Mouse (Mus musculus) liver, postnatal 0 days (tissue): ENCODE data around the gene Kif22.

Experiments
- CTCF ChIP-seq: sonication (generic); IDR thresholded peaks from 2 replicates; pipeline ENCODE4 v1.5.1; 2016; ENCODE audit warnings: antibody characterized with exemption, low read depth
- EP300 ChIP-seq: IDR thresholded peaks from 2 replicates; pipeline ENCODE4 v1.6.1; 2016; ENCODE audit warnings: antibody characterized with exemption, low read depth, mild to moderate bottlenecking

DNA sequence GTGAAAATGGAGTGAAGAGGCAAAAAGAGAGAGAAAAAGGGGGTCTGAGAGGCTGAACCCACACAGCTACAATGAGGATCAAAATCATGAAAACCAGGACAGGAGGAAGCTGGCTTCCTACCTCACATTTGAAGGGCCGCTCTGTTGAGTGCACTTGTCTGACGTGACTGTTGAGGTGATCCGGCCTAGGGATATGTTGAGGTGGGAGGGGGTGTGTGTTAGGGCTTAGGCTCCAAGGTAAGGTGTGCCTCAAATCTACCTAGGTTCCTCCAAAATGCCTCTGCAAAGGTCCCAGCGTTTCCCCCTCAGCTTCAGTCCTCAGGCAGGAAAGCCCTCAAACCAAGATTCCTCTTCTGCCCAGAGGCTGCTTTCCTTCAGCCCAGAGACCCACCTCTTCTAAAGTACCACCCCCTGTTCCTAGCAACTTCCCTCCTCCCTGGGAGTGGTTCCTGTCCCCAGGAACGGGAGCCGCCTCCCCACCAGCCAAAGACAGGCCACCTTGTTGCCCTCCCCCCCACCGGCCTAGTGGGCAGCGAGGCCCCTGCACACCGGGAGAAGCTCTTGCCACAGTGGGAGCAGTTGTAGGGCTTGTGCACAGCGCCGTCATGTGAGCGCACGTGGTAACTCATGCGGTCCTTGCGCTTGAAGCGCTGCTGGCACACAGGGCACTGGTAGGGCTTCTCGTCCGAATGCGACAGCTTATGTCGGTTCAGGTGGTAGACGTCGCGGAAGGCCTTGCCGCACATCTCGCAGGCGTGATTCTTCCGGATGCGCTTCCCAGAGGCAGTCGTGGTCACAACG is 17.3 kb downstream of the Kif22 start:
- TF ChIP-seq CTCF (peak; percentile 92), EP300 (no peak)
